Mouse (Mus musculus) thymus, adult 18-20 months (tissue): ENCODE results near the gene 6430531B16Rik.

Source experiments
- DNase-seq, 2 experiments: peaks; one replicate each; pipeline ENCODE4 v3.0.0; 2022; ENCODE audit warnings: mixed read lengths in 2 of 2

The 6430531B16Rik gene

DNA sequence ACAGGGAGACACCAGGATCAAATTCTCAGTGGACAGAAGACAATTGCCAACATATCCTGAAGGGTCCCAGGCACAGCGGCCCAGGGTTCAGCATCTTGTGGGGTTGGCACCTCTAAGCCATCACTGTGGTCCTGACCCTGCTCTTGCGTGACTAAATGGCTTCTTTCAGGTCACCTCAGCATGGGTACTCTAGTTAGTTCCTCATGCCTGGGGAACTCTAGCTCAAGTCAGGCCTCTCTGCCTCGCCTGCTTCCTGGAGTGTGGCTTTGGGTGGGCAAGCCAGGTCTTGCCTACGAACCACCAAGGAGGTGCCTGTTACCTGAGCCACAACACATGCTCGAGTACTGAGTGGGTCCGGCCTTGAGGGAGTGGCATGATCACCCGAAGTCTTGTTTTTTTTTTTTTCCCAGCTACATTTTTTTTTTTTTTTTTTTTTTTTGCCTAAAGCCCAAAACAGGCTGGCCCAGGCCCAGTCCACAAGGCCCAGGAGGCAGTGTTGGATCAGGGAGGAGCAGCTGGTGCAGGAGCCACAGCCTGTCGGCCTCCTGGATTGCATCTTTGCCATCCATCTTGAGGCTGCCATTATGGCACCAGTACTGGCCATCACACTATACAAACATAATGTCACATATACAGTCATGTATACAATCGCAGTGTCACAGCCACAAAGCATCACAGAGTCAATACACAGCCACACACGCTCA is 8.2 kb downstream of the 6430531B16Rik start:
- no peak for DNase-seq

DNA sequence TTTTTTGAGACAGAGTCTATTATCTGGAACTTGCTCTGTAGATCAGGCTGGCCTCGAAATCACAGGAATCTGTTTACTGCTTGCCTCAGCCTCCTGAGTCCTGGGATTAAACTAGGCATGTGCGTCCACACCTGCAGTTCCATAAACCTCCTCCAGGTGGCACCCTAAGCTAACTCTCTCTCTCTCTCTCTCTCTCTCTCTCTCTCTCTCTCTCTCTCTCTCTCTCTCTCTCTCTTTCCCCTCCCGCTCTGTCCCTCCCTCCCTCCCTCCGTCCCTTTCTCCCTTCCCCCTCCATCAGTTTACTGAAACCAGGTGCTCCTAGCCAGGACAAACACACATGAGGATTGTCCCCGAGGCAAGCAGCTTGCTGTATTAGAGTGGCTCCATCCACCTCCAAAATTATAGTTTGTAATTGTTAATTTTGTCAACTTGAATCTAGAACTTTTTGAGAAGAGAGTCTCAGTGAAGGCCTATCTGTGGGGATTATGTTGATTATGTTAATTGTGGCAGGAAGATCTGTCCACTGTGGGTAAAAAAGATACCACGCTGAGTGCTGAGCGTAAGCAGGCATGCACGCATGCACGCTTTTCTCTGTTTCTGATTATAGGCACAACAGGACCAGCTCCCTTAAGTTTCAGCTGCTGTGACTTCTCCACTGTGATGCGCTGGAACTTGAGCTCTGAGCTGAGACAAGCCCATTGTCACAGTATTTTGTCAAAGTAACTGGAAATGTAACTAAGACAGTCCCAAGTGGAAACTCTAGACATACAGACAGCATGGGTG is 9.0 kb downstream of the 6430531B16Rik start:
- DNase-seq: peak in 1 of 2 experiments; percentile 60

DNA sequence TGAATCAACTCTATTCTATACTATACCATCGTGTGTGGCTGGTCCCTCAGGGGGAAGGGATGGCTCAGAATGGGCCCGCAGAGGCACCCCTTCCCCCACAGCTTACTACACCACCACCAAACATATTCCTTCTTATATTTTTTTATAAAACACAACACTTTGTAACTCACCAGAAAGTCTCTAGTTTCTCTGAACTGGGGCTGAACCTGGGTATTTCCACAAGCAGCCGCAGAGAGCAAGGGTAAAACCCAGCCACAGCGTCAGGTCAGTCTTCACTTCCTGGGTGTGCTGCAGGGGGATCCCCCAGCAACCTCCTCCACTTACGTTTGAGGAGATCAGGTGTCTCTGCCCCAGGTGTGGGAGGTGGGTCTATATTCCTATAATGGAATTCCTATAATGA is 10.1 kb downstream of the 6430531B16Rik start:
- DNase-seq: peak in 1 of 2 experiments; percentile 27

DNA sequence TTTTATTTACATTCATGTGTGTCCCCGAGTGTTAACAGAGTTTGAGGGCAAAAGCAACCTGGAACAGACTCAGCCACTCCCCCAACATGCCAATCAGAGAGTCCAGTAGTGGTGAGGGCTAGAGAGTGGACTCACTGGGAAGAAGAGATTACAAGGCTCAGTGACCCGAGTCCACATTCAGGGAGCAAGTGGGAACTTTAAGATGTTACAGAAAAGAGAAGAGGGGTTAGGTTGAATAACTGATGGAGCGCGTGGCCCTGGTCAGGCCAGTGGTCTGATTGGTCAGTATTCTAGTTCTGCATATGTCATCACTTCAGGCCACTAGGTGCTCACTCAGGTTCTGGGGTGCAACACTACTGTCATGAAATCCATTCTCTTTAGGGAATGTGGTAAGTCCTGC is 11.4 kb downstream of the 6430531B16Rik start:
- no peak for DNase-seq

DNA sequence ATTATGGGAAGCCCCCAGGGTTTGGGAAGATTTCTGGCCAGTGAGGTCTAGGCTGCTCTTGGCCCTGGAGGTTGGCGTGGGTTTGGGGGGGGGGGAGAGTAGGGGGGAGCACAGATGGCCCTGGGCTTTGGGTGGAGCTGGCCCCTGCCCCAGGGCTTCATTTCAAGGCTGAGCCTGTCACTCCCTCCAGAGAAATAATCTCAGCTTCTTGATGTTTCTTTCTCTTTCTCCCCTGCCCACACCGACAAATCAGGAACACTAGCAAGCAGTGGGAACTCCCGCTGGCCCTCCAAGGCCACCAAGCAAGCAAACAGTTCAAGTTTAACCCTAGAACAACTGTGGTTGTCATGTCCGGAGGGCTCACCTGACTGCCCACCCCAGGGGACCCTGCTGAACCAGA is 14.7 kb downstream of the 6430531B16Rik start:
- DNase-seq: no peak

DNA sequence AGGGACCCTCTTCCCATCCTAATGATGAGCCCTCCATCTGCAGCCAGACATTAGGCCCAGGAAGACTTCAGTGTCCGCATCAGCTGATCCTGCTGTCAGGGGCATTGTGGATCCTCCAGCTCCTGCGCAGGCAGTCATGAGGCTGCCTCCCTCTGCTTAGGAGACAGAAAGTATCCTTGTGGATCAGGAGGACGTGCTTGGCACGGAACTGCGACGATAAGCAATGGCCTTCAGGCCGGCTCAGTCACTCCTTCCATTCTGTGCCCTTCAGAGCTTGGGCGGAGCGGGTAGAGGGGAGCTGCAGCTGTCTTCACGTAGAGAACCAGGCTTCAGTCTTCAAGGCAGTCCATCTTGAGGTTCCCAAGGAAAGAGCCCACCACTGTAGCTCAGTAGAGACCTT is 17.4 kb downstream of the 6430531B16Rik start:
- DNase-seq: no peak

DNA sequence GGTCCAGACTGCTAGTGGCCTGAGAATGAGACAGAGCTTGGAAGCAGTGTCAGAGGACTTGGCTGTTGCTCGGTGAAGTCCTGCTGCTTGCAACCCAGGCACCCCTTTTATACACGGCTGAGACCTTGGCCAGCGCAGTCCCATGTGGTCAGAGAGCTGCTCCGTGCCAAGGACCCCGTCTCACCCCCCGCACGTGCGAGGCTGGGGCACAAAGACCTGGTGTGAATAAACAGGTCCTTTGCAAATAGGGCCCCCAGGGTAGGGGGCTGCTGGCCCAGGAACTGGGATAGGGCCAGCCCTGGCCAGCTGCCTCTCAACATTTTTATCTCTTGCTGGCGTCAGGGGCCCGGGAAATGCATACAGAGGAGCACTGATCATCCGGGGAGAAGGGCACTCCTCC is 20.6 kb downstream of the 6430531B16Rik start:
- DNase-seq: no peak

DNA sequence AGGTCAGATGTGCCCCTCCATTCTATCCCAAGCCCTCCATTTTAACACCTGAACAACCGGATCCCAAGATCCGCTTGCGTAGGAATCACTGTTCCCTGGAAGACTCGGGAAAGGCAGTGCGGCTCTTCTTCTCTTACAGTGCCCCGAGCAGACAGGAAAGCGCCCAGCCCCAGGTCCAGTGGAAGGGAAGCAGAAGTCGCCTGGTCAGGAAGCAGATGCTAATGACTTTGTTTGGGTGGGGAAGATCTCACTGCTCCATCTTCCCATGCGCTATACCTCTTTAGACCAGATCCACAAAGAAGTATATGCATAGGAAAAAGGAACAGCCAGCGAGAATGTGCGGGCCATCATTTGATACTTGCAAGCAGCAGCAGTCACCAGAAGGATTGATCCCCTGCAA is 21.1 kb downstream of the 6430531B16Rik start:
- DNase-seq: no peak

DNA sequence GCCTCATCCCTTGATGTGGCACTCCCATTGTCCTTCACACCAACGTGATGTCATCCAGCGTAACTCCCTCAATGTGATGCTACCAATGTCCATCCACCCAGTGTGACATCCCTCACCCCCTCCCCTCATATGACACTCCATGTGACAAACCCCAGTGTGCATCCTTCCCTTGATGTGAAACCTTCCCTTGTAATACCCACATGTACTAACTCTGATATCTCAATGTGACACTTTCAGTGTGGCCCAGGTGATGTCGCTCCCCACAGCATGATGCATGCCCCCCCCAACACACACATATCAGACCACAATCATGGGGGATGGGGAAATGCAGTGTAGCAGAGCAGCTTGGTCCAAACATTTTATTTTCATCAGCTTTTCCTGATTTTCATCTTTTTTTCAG is 21.9 kb downstream of the 6430531B16Rik start:
- no peak for DNase-seq

DNA sequence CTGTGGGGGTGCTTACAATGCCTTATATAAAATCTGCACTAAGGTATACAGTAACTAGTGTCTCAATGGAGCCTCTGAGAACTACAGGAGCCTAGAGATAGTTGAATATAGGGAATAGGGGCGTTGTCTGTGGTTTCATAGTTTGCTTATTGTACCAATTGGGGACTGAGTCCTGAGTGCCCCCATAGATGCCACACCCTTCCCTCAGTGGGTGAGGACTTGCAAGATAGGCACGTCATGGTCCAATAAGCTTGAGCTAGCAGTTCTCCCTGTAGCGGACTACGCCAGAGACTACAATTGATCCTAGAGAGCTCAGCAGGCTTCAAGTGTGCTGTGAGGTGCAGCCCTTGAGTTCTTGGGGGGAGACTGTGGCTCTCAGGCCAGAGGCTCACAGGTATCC is 23.1 kb downstream of the 6430531B16Rik start:
- DNase-seq: no peak

DNA sequence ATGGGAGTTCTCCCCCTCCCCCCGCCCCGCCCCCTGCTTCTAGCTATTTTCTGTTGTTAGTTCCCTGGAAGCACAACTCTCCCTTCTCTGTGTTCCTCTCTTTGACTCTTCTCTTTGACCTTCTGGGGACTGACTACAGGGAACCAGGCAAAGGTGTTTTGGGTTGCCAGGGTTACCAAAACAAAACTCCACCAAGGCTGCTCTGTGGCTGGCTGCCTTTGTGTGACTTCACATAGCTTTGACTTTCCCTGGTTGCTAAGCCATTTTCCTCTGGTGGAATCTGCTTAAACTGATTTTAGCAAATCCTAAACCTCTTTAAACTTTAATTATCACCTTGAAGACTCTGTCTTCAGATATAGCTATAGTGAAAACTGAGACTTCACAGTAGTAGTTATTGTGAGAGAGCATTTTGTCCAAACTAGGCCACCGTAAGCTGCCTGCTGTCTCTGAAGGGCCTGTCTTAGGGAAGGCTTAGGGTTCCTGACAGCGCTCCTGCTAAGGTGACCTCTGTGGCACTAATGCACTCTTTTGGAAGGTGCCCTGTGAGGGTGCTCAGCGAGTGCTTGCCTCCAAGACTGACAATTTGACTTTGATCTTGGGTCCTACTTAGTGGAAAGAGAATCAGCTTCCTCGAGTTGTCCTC is 26.4 kb downstream of the 6430531B16Rik start:
- DNase-seq: no peak

DNA sequence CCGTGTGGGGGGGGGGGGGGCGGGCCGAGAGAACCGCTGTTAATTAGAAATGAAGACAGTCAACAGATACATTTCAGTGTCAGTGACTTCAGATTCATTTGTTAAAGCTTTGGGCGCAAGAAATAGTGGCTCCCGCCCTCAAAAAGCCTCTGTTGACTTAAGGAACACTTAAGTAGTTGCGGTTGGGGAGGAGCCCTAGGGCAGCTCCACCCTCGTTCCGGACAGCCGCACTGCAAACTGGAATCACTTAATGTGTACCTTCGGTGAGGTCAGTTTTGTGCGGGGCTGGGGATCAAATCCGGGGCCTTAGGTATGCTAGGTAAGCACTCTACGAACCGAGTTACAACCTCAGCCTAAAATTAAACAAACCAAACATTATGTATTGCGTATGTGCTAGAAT is 27.5 kb downstream of the 6430531B16Rik start:
- no peak for DNase-seq

DNA sequence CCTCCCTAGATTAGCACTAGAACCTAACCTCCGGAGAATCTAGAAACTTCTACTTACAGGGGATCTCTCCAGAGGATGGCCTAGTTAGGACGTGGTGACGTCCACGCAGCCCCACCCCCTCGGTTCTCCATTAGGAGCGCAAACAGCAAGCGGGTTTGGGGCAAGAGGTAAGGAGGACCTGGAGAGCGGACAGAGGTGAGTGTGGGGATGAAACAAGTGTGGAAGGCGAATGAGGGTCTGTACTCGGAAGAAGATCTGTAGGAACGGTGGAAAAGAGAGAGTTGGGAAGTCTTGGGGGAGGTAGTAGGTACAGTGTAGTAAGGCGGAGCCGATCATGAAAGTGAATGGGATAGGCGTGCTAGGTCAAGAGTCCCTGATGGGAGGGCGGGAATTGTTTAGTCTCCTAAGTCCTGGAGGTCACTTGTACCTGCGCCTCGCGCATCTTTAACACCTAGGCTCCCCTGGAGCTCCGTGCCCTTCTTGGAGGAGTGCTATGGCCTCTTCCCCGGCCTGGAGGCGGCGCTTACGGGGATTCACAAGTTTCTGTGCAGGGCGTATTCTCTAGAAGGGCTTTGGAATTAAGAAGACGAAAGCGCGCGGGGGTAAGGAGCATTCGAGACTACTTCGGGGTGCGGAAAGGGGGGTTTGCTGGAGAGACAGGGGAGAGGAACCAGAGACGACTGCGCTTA is 28.1 kb downstream of the 6430531B16Rik start:
- DNase-seq: peak in 1 of 2 experiments; percentile 31

DNA sequence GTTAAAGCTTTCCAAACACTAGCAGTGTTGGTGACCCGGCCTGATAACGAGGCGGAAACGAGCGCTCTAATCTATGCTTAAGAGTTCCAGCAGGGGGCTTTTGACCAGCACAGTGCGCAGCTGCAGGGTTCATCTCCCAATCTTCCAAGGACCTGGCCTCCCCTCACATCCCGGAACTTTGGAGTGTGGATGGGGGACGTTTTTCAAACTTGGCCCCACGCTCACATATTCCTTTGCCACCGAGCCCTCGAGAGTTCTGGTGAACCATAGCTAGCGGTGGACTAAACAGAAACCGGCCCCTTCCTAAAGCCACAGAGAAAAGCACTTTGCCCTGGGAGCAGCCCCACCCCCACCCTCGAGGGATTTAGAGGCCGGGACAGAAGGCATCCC is 28.7 kb downstream of the 6430531B16Rik start:
- no peak for DNase-seq

DNA sequence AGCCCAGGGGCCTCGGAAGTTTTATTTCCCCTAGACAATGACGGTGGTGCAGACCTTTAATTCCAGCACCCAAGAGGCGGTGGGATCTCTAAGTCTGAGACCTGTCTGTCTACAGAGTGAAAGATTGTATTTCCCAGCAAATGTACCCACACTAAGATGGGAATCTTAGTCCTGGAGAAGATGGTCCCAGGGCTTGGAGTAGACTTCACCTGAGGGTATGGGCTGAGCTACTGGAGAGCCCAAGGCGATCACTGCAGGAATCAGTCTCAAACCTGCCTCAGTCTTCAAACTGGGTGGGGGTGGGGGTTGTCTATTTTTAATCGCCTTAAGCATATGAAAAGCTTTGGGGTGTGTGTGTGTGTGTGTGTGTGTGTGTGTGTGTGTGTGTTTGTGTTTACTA is 32.5 kb downstream of the 6430531B16Rik start:
- no peak for DNase-seq

DNA sequence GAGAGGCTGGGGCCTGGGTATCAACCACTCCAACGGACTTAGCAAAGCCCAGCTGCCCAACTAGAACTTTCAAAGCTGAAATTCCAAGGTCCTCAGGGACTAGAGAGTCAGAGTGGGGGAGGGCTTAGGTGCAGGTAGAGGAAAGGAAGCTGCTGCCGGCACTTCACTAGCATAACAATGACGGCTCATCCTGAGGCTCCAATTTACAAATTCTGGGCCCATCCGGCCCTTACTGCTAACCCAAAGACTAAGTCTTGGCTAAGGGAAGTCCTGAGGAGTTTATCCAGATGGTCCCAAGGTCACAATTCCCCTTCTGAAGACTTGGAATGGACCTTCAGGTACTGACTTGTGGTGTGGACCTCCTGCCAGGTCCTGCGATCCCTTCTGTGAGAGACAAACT is 33.0 kb downstream of the 6430531B16Rik start:
- no peak for DNase-seq

DNA sequence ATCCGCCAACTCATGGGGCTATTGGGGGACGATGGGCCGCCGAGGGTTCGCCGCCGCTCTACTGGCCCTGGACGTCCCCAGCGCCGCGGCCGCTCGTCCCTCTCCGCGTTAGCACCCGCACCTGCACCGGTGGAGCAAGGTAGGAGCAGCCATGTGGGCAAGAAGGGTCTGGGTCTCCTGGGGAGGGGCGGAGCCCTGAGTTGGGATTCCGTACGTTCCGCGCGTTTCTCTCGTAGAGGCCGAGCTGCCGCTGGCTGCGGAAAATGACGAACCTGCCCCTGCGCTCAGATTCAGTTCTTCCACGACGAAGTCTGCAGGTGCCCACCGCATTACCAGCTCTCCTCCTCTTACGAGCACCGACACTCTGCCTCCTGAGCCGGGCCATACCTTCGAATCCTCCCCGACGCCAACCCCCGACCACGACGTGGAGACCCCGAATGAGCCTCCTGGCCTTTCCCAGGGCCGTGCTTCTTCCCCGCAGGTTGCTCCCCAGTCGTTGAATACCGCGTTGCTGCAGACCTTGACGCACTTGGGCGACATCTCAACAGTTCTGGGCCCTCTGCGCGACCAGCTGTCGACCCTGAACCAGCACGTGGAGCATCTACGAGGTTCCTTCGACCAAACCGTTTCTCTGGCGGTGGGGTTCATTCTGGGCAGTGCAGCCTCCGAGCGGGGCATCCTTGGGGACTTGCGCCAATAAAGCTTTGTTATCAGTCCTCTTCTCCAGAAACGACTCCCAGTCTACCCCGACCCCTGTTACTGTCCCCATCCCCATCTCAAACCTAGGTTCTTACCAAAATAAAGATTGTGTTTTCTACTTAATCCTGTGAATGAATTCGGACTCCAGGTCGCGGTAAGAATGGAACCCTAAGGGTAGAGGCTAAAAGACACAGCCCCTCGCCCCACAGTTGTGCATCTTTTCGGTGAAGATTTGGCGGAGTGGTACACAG is 34.0 kb downstream of the 6430531B16Rik start:
- DNase-seq: no peak

DNA sequence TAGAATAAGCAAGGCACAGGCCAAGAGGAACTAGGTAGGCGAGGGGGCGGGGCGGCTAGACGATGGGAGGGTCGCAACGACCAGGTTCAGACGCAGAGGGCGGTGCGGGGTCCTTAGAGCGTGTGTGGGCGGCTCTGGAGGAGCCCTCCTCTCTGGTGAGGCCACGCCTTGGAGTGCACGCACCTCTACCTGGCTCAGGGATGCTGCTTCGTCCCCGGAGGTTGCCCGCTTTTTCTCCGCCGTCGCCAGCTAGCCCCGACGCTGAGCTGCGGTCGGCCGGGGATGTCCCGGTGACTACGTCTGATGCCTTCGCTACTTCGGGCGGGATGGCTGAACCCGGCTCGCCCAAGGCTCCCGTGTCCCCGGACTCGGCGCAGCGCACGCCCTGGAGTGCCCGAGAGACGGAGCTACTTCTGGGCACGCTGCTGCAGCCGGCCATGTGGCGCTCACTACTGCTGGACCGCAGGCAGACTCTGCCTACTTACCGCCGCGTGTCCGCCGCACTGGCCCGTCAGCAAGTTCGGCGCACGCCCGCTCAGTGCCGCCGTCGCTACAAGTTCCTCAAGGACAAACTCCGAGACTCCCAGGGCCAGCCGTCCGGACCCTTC is 34.8 kb downstream of the 6430531B16Rik start, which contains the start of gene Utf1:
Gene Utf1, plus strand, starts transcription at position 116 of the 608 bp plus-strand sequence.
- no peak for DNase-seq

DNA sequence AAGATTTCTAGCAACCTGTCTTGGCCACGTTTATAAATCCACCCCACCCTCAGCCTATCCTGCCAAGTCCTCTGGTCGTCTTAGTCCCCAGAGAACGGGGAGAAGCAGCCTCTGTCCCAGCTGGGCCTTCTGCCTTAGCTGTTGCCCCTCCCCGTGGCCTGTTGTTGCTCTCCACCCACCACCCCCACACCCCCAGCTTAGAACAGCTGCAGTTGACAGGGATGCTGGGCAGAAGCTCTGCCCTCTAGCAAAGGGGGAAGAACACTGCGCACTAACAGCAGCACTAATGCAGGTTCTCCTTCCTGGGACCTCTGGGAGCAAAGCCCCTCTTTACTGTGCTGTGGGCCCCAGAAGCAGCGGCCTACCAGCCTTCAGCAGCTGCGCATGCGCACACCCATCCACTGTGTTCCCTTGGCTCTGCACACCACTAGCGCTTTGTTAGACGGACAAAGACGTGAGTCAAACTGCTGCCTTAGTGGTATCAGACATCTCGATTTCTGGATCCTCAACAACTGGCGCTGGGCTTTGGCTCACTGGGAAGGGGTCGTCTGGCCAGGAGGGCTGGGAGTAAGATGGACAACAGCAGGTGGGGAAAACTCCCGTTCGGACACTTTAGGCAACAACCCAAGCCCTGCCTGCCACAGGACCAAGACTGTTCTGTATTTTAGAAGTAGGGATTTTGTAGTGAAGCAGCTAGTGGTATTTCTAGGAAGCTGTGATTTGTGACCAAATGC is 37.9 kb downstream of the 6430531B16Rik start:
- DNase-seq: no peak

DNA sequence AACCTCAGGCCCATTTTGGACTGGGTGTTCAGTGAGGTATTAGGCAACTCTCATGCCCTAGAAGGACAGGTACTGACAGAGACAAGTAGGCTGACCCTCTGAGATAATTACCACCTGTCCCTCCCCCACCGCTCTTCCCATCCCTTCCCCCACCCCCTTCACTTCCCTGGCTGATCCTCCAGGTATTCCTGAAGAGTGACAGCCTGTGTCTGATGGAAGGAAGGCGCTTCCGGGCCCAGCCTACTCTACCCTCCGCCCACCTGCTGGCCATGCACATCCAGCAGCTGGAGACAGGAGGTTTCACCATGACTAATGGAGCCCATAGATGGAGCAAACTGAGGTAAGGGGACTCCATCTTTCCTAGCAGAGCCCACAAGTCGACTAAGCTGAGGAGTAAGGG is 40.7 kb downstream of the 6430531B16Rik start:
- DNase-seq: no peak

DNA sequence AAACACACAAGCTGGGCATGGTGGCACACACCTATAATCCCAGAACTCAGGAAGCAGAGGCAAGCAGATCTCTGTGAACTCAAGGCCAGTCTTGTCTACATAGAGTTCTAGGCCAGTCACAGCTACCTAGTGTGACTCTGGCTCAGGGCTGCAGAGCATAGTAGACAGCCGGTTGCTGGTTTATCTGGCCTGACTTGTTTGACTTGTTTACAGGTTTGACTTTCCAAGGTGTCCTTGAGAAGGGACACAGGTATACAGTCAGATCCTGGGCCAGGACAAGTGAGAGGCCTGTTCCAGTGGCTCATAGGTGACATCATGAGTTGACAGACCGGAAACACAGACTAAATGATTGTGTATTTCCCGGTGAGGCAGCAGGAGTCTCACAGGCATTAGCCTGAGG is 41.4 kb downstream of the 6430531B16Rik start:
- DNase-seq: no peak
